Mouse (Mus musculus) lung, postnatal 10 days (tissue): ENCODE data around the gene 2310061N02Rik.
"Not testable (repeated sequence)": the region's sequence is repeated elsewhere in the genome, so short reads cannot be mapped to it uniquely, and the experiment has no call there.

Experiments used
- DNase-seq: peaks from one replicate; pipeline ENCODE4 v3.0.0; 2021

The 2310061N02Rik gene

GRCm38 (mm10) chr16:88707496-88708012 lies at the start of gene 2310061N02Rik:
2310061N02Rik (minus strand) TSS chr16:88707962.
- DNase-seq: no peak

GRCm38 (mm10) chr16:88751535-88751934 lies 43.8 kb upstream of the 2310061N02Rik start, which contains the start of gene Krtap13:
Krtap13 (minus strand) TSS chr16:88751635.
- DNase-seq: not testable (repeated sequence)

GRCm38 (mm10) chr16:88747943-88748342 lies 40.2 kb upstream of the 2310061N02Rik start:
- no peak for DNase-seq

GRCm38 (mm10) chr16:88744750-88745340 lies 37.1 kb upstream of the 2310061N02Rik start:
- DNase-seq: peak; percentile 44

- DNase-seq: no peak
These were observed 27.6 kb upstream of the 2310061N02Rik start for GRCm38 (mm10) chr16:88735391-88735790.

- DNase-seq: no peak
These were observed 21.1 kb upstream of the 2310061N02Rik start, which contains the start of gene Krtap13-1 for GRCm38 (mm10) chr16:88728812-88729275. Krtap13-1 (plus strand) TSS chr16:88728862.

GRCm38 (mm10) chr16:88720031-88720430 lies 12.3 kb upstream of the 2310061N02Rik start:
- DNase-seq: no peak

GRCm38 (mm10) chr16:88716549-88716948 lies 8.8 kb upstream of the 2310061N02Rik start:
- DNase-seq: no peak

- no peak for DNase-seq
These were observed 3.5 kb upstream of the 2310061N02Rik start for GRCm38 (mm10) chr16:88711245-88711644.

- DNase-seq: peak; percentile 6
These were observed 3.0 kb upstream of the 2310061N02Rik start for GRCm38 (mm10) chr16:88710757-88711156.

GRCm38 (mm10) chr16:88701072-88701864 lies 6.5 kb downstream of the 2310061N02Rik start:
- peak; percentile 9 for DNase-seq

GRCm38 (mm10) chr16:88696256-88696655 lies 11.5 kb downstream of the 2310061N02Rik start:
- DNase-seq: no peak

- DNase-seq: no peak
These were observed 26.5 kb downstream of the 2310061N02Rik start for GRCm38 (mm10) chr16:88681282-88681681.

GRCm38 (mm10) chr16:88679099-88679498 lies 28.7 kb downstream of the 2310061N02Rik start:
- no peak for DNase-seq

GRCm38 (mm10) chr16:88671571-88671970 lies 36.2 kb downstream of the 2310061N02Rik start, which contains the start of gene Krtap27-1:
Krtap27-1 (minus strand) TSS chr16:88671671.
- DNase-seq: no peak

GRCm38 (mm10) chr16:88657426-88657825 lies 50.3 kb downstream of the 2310061N02Rik start:
- peak; percentile 3 for DNase-seq
